Mouse (Mus musculus) mouse trophoblast stem cell (cell line): ENCODE results near the gene Camk2d.

Source experiments
- in situ Hi-C, 2 experiments: fragments of 300-500 bp; cut with MseI, MboI; formaldehyde crosslinking; loops; 2 replicates in 1 of 2; 3 replicates in 1 of 2; pipeline ENCODE4 v1.15.1; 2025

Camk2d gene

GRCm38 (mm10) chr3:126596086-126596485, at the start of gene Camk2d:
TSS of gene Camk2d (plus strand) at chr3:126596302.
- in situ Hi-C loops = loop anchor here in 1 of 2 experiments (25.0 kb wide), 1 partner anchor 291 kb away; no protein-coding TSS in a partner anchor

GRCm38 (mm10) chr3:126547941-126548340, 48.2 kb upstream of the Camk2d start:
- in situ Hi-C loops = no loop called here

- in situ Hi-C loops = no loop called here
Observed at GRCm38 (mm10) chr3:126563646-126564045, 32.5 kb upstream of the Camk2d start.

GRCm38 (mm10) chr3:126570628-126571027, 25.5 kb upstream of the Camk2d start:
- in situ Hi-C loops = loop anchor here in 1 of 2 experiments (10.0 kb wide), 2 partner anchors 204 to 324 kb away; no protein-coding TSS in a partner anchor

- in situ Hi-C loops = loop anchor here in 1 of 2 experiments (10.0 kb wide), 2 partner anchors 202 to 322 kb away; no protein-coding TSS in a partner anchor
Observed at GRCm38 (mm10) chr3:126572915-126573314, 23.2 kb upstream of the Camk2d start.

GRCm38 (mm10) chr3:126575927-126576326, 20.2 kb upstream of the Camk2d start:
- in situ Hi-C loops = loop anchor here (10.0 to 25.0 kb wide), 3 partner anchors 199 to 319 kb away; no protein-coding TSS in a partner anchor

- in situ Hi-C loops = loop anchor here in 1 of 2 experiments (10.0 to 25.0 kb wide), 2 partner anchors 179 to 301 kb away; no protein-coding TSS in a partner anchor
Observed at GRCm38 (mm10) chr3:126586134-126586533, 10.0 kb upstream of the Camk2d start.

GRCm38 (mm10) chr3:126587477-126587876, 8.6 kb upstream of the Camk2d start:
- in situ Hi-C loops = loop anchor here in 1 of 2 experiments (10.0 to 25.0 kb wide), 2 partner anchors 177 to 300 kb away; no protein-coding TSS in a partner anchor

- in situ Hi-C loops = loop anchor here in 1 of 2 experiments (10.0 to 25.0 kb wide), 2 partner anchors 175 to 298 kb away; no protein-coding TSS in a partner anchor
Observed at GRCm38 (mm10) chr3:126589556-126589955, 6.5 kb upstream of the Camk2d start.

GRCm38 (mm10) chr3:126595456-126595855, 646 bp upstream of the Camk2d start:
- in situ Hi-C loops = loop anchor here in 1 of 2 experiments (25.0 kb wide), 1 partner anchor 292 kb away; no protein-coding TSS in a partner anchor

- in situ Hi-C loops = loop anchor here in 1 of 2 experiments (25.0 kb wide), 1 partner anchor 291 kb away; no protein-coding TSS in a partner anchor
Observed at GRCm38 (mm10) chr3:126596491-126597160, 524 bp downstream of the Camk2d start.

- in situ Hi-C loops = loop anchor here in 1 of 2 experiments (25.0 kb wide), 1 partner anchor 290 kb away; no protein-coding TSS in a partner anchor
Observed at GRCm38 (mm10) chr3:126597161-126597595, 1.1 kb downstream of the Camk2d start.

GRCm38 (mm10) chr3:126597596-126598328, 1.7 kb downstream of the Camk2d start:
- in situ Hi-C loops = loop anchor here in 1 of 2 experiments (25.0 kb wide), 1 partner anchor 290 kb away; no protein-coding TSS in a partner anchor

GRCm38 (mm10) chr3:126598329-126598676, 2.2 kb downstream of the Camk2d start:
- in situ Hi-C loops = loop anchor here in 1 of 2 experiments (25.0 kb wide), 1 partner anchor 289 kb away; no protein-coding TSS in a partner anchor

GRCm38 (mm10) chr3:126598881-126599280, 2.8 kb downstream of the Camk2d start:
- in situ Hi-C loops = loop anchor here in 1 of 2 experiments (25.0 kb wide), 1 partner anchor 288 kb away; no protein-coding TSS in a partner anchor

GRCm38 (mm10) chr3:126599335-126599734, 3.2 kb downstream of the Camk2d start:
- in situ Hi-C loops = loop anchor here in 1 of 2 experiments (25.0 kb wide), 1 partner anchor 288 kb away; no protein-coding TSS in a partner anchor

- in situ Hi-C loops = loop anchor here in 1 of 2 experiments (25.0 kb wide), 1 partner anchor 287 kb away; no protein-coding TSS in a partner anchor
Observed at GRCm38 (mm10) chr3:126599936-126600335, 3.8 kb downstream of the Camk2d start.

GRCm38 (mm10) chr3:126602772-126603171, 6.7 kb downstream of the Camk2d start:
- in situ Hi-C loops = no loop called here

GRCm38 (mm10) chr3:126604656-126605434, 8.7 kb downstream of the Camk2d start:
- in situ Hi-C loops = no loop called here

GRCm38 (mm10) chr3:126609310-126609709, 13.2 kb downstream of the Camk2d start:
- in situ Hi-C loops = no loop called here
